Mouse (Mus musculus) C2C12 (cell line): ENCODE results near the gene Rhoa. TPM values are rescaled to one million over a fixed set of nuclear protein-coding genes. Genes with fewer than 3 reads are reported as not detected.
"Not testable (repeated sequence)": the region's sequence is repeated elsewhere in the genome, so short reads cannot be mapped to it uniquely, and the experiment has no call there.

Source experiments
- H3K27me3 ChIP-seq: one replicate; pipeline ENCODE4 v1.6.1; 2011; ENCODE audit not compliant: control insufficient read depth, insufficient read depth, insufficient read length
- H3K36me3 ChIP-seq: one replicate; pipeline ENCODE4 v1.6.1; 2011; ENCODE audit not compliant: control insufficient read depth, insufficient read depth
- H3K4me3 ChIP-seq: one replicate; pipeline ENCODE4 v1.5.1; 2011; ENCODE audit warnings: mild to moderate bottlenecking, control low read depth; ENCODE audit not compliant: poor library complexity, insufficient read depth, severe bottlenecking
- H3K79me2 ChIP-seq: one replicate; pipeline ENCODE4 v1.6.1; 2011; ENCODE audit not compliant: control insufficient read depth, insufficient read depth
- H3K79me3 ChIP-seq: one replicate; pipeline ENCODE4 v1.6.1; 2011; ENCODE audit warnings: low read depth, control low read depth
- H3ac ChIP-seq: one replicate; pipeline ENCODE3; 2011; ENCODE audit warnings: low read depth; ENCODE audit not compliant: control insufficient read depth, insufficient read length
- CEBPB ChIP-seq: IDR thresholded peaks from one replicate; pipeline ENCODE4 v1.6.1; 2011; ENCODE audit warnings: low read depth, mild to moderate bottlenecking, control low read depth, moderate library complexity
- CTCF ChIP-seq: IDR thresholded peaks from one replicate; pipeline ENCODE4 v1.5.1; 2011; ENCODE audit not compliant: control insufficient read depth, insufficient read depth, insufficient read length
- FOSL1 ChIP-seq: IDR thresholded peaks from one replicate; pipeline ENCODE4 v1.8.0; 2011; ENCODE audit warnings: mild to moderate bottlenecking, low read length; ENCODE audit not compliant: poor library complexity, insufficient read depth, severe bottlenecking
- MAX ChIP-seq: IDR thresholded peaks from one replicate; pipeline ENCODE4 v1.6.1; 2011; ENCODE audit warnings: mild to moderate bottlenecking, control low read depth
- MYOD1 ChIP-seq: IDR thresholded peaks from one replicate; pipeline ENCODE4 v1.6.1; 2011; ENCODE audit warnings: low read depth; ENCODE audit not compliant: control insufficient read depth, insufficient read length
- MYOG ChIP-seq: IDR thresholded peaks from one replicate; pipeline ENCODE4 v1.6.1; 2011; ENCODE audit not compliant: control insufficient read depth, insufficient read length; ENCODE audit errors: extremely low read depth
- USF1 ChIP-seq: IDR thresholded peaks from one replicate; pipeline ENCODE4 v1.6.1; 2011; ENCODE audit warnings: low read depth, mild to moderate bottlenecking, control low read depth, moderate library complexity
- polyA plus RNA-seq: library from polyadenylated mRNA; unstranded; fragments of >200 nt; fragmentation: generic; extraction: Trizol; gene quantifications from one replicate; pipeline ENCODE4 v1.2.1, GENCODE M21; 2012; ENCODE audit warnings: missing spikeins

Gene Rhoa
- polyA plus RNA-seq, 1 experiment = 300 TPM

DNA sequence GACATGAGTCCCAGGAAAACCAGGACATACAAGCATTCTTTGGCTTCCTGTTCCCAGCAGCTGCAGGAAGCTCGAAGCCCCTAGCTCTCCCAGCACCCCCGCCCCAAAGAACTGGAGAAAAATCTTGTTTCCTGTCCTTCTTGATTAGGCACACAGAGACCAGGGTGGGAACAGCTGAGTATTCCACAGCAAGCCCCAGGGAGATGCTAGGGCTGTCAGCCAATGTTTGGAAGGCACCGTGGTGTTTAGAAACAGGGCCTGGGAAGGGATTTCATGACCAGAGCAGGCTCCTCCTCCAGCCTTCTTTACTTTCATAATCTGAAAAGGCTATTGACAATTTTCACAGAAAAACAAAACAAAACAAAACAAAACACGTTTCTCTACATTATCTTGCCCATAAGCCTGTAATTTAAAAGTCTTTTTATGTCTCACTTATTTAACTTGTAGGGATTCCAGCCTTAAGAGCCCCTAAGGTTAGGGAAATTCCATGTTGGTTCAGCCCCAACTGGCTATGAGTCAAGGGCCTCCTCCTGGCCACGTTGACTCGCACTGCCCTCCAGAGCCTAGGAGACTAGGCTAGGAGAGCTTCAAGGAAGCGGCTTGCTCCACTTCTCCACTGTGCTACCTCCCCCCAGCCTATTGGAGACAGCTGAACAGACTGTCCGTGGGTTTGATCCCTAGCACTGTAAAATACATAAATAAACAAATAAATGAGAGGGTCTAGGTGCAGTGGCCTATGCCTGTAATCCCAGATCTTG lies 25.7 kb upstream of the Rhoa start:
- no peaks in the 10 kb centered on the region for H3K27me3 ChIP-seq
- no peak for TF ChIP-seq MYOG
- no peak for TF ChIP-seq CEBPB
- TF ChIP-seq MAX = no peak
- no peak for TF ChIP-seq USF1
- no peak for TF ChIP-seq MYOD1
- no peak for TF ChIP-seq CTCF
- no peak for TF ChIP-seq FOSL1
- H3K79me2 ChIP-seq = no peaks in the 10 kb centered on the region
- no peaks in the 10 kb centered on the region for H3K79me3 ChIP-seq
- H3ac ChIP-seq = no peak overlapping the region
- H3K36me3 ChIP-seq = no peaks in the 10 kb centered on the region
- no peak overlapping the region for H3K4me3 ChIP-seq

- Histone ChIP-seq H3K79me3 (no peaks in the 10 kb centered on the region), H3K36me3 (no peaks in the 10 kb centered on the region), H3K79me2 (no peaks in the 10 kb centered on the region), H3K27me3 (no peaks in the 10 kb centered on the region), H3K4me3 (no peak overlapping the region), H3ac (no peak overlapping the region)
- TF ChIP-seq MYOG (no peak), FOSL1 (no peak), CEBPB (no peak), CTCF (peak; percentile 70), MAX (peak; percentile 70)
Observed at GRCm38 (mm10) chr9:108284410-108284809, 21.5 kb upstream of the Rhoa start.

GRCm38 (mm10) chr9:108287526-108288238 lies 18.2 kb upstream of the Rhoa start:
- not testable (repeated sequence) for H3ac ChIP-seq, H3K79me3 ChIP-seq, H3K79me2 ChIP-seq, H3K27me3 ChIP-seq, H3K36me3 ChIP-seq, H3K4me3 ChIP-seq

DNA sequence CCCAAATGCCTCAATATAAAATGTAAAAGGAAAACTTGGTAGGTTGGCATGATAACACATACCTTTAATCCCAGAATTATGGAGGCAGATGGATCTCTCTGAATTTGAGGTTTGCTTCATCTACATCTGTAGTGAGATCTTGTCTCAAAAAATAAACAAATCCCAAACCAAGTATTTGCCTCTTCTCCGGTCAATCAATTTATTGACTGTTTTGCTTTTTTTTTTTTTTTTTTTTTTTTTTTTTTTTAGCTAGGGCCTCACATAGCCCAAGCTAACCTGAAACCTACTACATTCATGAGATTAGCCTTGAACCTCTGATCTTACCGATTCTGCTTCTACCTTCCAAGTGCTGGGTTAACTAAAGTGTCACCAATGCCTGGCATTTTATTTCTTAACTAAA lies 16.6 kb upstream of the Rhoa start:
- Histone ChIP-seq H3K79me2 (peaks cover 4% of the 10 kb centered on the region), H3ac (no peak overlapping the region), H3K36me3 (no peaks in the 10 kb centered on the region), H3K4me3 (no peak overlapping the region), H3K27me3 (no peaks in the 10 kb centered on the region), H3K79me3 (no peaks in the 10 kb centered on the region)
- no peak for TF ChIP-seq MAX
- no peak for TF ChIP-seq CTCF
- no peak for TF ChIP-seq MYOG
- no peak for TF ChIP-seq USF1
- no peak for TF ChIP-seq MYOD1
- no peak for TF ChIP-seq CEBPB

DNA sequence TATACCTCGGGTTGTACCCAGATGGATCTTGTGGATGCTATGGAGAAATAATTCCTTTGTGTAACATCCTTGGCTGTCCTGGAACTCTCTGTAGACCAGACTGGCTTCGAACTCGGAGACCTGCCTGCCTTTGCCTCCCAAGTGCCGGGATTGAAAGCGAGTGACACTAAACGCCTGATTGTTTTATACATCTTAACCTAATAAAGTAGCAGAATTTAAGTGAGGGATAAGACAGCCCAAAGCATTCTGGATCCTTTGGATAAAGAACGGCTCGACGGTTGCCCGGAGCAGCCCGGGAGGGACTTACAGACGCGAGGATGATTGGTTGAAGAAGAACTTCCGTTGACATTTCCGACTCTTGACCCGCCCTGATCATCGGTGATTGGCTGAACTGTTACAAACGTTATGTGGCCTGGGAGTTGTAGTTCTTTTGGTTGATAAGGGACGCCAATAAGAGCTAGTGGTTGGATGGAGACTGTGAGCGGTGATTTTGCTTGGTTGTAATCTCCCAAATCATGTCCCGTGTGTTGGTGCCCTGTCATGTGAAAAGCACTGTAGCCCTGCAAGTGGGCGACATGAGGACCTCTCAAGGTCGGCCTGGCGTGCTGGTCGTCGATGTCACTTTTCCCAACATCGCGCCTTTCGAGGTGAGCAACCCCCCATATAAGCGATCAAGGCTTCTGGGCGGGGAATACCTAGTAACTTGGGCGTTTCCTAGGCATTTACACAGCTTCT lies 15.7 kb upstream of the Rhoa start, which contains the start of gene Nicn1:
Gene Nicn1, plus strand, starts transcription at position 414 of the 735 bp plus-strand sequence.
- Histone ChIP-seq H3K36me3 (no peaks in the 10 kb centered on the region), H3ac (peak within 1 kb of the TSS; percentile 61), H3K27me3 (no peaks in the 10 kb centered on the region), H3K79me2 (peaks cover 4% of the 10 kb centered on the region), H3K79me3 (no peaks in the 10 kb centered on the region), H3K4me3 (peak within 1 kb of the TSS; percentile 44)
- no peak for TF ChIP-seq CTCF
- TF ChIP-seq FOSL1 = no peak
- TF ChIP-seq MAX = no peak
- TF ChIP-seq MYOD1 = no peak
- no peak for TF ChIP-seq USF1
- no peak for TF ChIP-seq CEBPB
- no peak for TF ChIP-seq MYOG
